Mouse (Mus musculus): ENCODE data around the gene Lpp. TPM values are rescaled to one million over a fixed set of nuclear protein-coding genes. Genes with fewer than 3 reads are reported as not detected.

Lpp gene
- total and polyA plus RNA-seq, 2 experiments from 2014 or later = 8.4 to 13.1 TPM

DNA sequence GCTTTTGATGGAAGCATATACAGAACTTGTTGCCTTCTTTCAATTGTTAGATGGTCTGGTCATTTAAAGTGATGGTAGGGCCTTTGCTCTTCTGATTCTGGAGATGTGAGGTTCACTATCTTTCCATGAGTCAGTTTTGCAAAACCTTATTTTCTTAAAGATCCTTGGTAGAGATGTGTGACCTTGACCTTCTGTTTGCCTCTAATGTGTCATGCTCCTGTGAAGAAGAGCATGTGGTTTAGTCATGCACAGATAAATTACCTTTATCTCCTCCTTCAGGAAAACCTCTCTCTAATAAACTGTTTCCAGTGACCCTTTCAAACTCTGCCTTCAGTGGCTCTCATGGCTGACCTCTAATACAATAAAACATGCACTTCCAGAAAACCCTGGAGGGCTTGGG is 356.5 kb downstream of the Lpp start:
- Histone ChIP-seq H3K4me2 (ENCODE audit: low read depth, low read length) (no peak overlapping the region), H3K27me3 (ENCODE audit: insufficient read depth, low read length) (no peaks in the 10 kb centered on the region), H3K9ac (replicated peaks; ENCODE audit: low read length) (no peak overlapping the region), H3K4me3 (ENCODE audit: low read length) (no peak overlapping the region), H3K4me1 (ENCODE audit: insufficient read depth, low read length) (no peaks in the 10 kb centered on the region), H3K9me3 (ENCODE audit: low read length) (no peaks in the 10 kb centered on the region), H3K27ac (no peak overlapping the region), H3K36me3 (ENCODE audit: insufficient read depth, low read length) (no peaks in the 10 kb centered on the region)
- no peak for TF ChIP-seq CTCF (IDR thresholded peaks at IDR 0.05; ENCODE audit: low read depth)
- ATAC-seq = no peak
- DNase-seq (ENCODE audit: low spot score) = no peak

DNA sequence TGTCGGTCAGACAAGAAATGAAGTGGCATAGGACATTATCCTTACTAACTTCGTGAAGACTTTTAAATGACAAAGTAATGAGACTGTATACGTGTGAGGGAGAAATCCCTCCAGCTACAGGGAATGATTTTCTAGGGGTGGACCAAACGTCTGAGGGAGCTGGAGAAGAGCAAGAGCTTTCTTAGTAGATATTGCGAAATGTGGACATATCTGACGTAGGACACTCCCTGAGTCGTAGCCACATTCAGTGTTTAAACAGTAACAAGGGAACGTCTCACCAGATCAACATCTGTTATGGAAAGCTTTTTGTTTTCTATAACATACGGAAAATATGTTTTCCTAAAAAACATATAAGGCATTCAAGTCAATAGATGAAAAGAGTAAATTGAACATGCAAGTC is 362.8 kb downstream of the Lpp start:
- no peak overlapping the region for H3K4me2 ChIP-seq (ENCODE audit: low read depth, low read length)
- TF ChIP-seq CTCF (IDR thresholded peaks at IDR 0.05; ENCODE audit: low read depth) = no peak
- H3K4me3 ChIP-seq (ENCODE audit: low read length) = no peak overlapping the region
- no peak overlapping the region for H3K9ac ChIP-seq (replicated peaks; ENCODE audit: low read length)
- WGBS = 87% methylated on average over 9 of the region's 9 CpGs
- H3K36me3 ChIP-seq (ENCODE audit: insufficient read depth, low read length) = no peaks in the 10 kb centered on the region
- H3K4me1 ChIP-seq (ENCODE audit: insufficient read depth, low read length) = no peaks in the 10 kb centered on the region
- H3K9me3 ChIP-seq (ENCODE audit: low read length) = no peaks in the 10 kb centered on the region
- H3K27ac ChIP-seq = no peak overlapping the region
- ATAC-seq = no peak
- no peak for DNase-seq (ENCODE audit: low spot score)
- no peaks in the 10 kb centered on the region for H3K27me3 ChIP-seq (ENCODE audit: insufficient read depth, low read length)

DNA sequence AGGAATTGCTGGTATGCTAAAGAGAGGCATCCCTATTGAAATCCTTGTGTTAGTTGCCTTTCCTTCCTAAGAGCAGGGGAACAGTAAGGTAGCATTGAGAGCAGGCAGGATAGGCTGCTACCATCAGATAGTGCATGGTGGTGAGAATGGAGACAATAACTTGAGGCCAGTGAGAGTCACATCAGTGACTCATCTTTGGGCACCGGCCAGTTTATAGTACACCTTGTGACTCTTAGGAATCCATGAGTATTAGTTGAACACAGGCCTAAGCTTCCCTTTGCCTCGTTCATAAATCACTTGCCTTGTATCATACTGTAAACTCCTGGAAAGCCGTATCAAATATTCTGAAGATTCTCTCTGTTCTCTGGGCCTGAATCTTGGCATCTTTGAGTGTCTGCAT is 372.7 kb downstream of the Lpp start:
- no peaks in the 10 kb centered on the region for H3K9me3 ChIP-seq (ENCODE audit: low read length)
- H3K27ac ChIP-seq = no peak overlapping the region
- TF ChIP-seq CTCF (IDR thresholded peaks at IDR 0.05; ENCODE audit: low read depth) = no peak
- H3K9ac ChIP-seq (replicated peaks; ENCODE audit: low read length) = no peak overlapping the region
- H3K4me1 ChIP-seq (ENCODE audit: insufficient read depth, low read length) = no peaks in the 10 kb centered on the region
- no peak overlapping the region for H3K4me2 ChIP-seq (ENCODE audit: low read depth, low read length)
- H3K4me3 ChIP-seq (ENCODE audit: low read length) = no peak overlapping the region
- no peaks in the 10 kb centered on the region for H3K36me3 ChIP-seq (ENCODE audit: insufficient read depth, low read length)
- ATAC-seq (no peak), DNase-seq (ENCODE audit: low spot score) (no peak)
- WGBS = 90% methylated on average over 3 of the region's 3 CpGs
- no peaks in the 10 kb centered on the region for H3K27me3 ChIP-seq (ENCODE audit: insufficient read depth, low read length)

DNA sequence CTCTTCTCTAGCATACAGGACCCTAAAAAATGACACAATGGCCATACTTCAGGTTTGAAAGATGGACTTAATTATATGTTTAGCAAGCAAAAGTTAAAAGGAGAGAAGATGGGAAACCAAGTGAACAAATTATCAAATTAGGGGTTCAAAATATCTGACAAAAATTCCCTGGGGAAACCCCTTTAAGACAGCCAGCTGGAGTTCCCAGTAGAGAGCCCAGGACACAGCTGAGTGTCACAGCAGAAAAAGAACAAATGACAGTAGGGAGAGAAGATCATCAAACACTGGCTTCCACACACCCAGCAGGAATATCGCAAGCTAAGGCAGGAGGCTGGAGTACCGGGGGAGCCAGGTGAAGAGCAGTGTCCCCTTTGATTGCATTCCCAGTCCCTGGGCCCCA is 373.3 kb downstream of the Lpp start:
- H3K9me3 ChIP-seq (ENCODE audit: low read length) = no peaks in the 10 kb centered on the region
- 80% methylated on average over 2 of the region's 2 CpGs for WGBS
- no peak for TF ChIP-seq CTCF (IDR thresholded peaks at IDR 0.05; ENCODE audit: low read depth)
- no peaks in the 10 kb centered on the region for H3K4me1 ChIP-seq (ENCODE audit: insufficient read depth, low read length)
- no peak overlapping the region for H3K4me3 ChIP-seq (ENCODE audit: low read length)
- H3K9ac ChIP-seq (replicated peaks; ENCODE audit: low read length) = no peak overlapping the region
- H3K4me2 ChIP-seq (ENCODE audit: low read depth, low read length) = no peak overlapping the region
- no peak overlapping the region for H3K27ac ChIP-seq
- no peaks in the 10 kb centered on the region for H3K36me3 ChIP-seq (ENCODE audit: insufficient read depth, low read length)
- ATAC-seq (no peak), DNase-seq (ENCODE audit: low spot score) (no peak)
- no peaks in the 10 kb centered on the region for H3K27me3 ChIP-seq (ENCODE audit: insufficient read depth, low read length)

DNA sequence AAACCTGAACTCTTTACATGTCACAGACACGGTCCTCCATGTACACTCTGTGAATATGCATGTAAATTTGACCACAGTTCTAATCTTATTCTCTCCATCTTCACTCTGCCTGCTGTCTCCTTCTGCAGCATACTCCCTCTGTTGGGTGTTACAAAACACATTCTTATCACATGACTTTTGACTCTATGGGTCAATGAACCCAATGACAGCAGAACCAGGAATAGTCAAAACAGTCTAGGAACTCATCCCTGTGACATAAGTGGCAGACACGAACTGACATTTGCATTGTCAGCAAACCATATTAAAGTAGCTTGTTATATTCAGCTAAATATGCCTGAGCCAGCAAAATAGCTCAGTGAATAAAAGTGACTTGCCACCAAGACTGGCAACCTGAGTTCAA is 383.7 kb downstream of the Lpp start:
- no peak for TF ChIP-seq CTCF (IDR thresholded peaks at IDR 0.05; ENCODE audit: low read depth)
- Histone ChIP-seq H3K4me1 (ENCODE audit: insufficient read depth, low read length) (0 out of 2 replicates have a peak, but pooled peaks cover 5% of the 10 kb centered on the region), H3K36me3 (ENCODE audit: insufficient read depth, low read length) (no peaks in the 10 kb centered on the region), H3K27ac (no peak overlapping the region), H3K4me2 (ENCODE audit: low read depth, low read length) (no peak overlapping the region), H3K27me3 (ENCODE audit: insufficient read depth, low read length) (no peaks in the 10 kb centered on the region), H3K4me3 (ENCODE audit: low read length) (no peak overlapping the region), H3K9me3 (ENCODE audit: low read length) (no peaks in the 10 kb centered on the region), H3K9ac (replicated peaks; ENCODE audit: low read length) (no peak overlapping the region)
- ATAC-seq (no peak), DNase-seq (ENCODE audit: low spot score) (no peak)
- 91% methylated on average over 2 of the region's 2 CpGs for WGBS

DNA sequence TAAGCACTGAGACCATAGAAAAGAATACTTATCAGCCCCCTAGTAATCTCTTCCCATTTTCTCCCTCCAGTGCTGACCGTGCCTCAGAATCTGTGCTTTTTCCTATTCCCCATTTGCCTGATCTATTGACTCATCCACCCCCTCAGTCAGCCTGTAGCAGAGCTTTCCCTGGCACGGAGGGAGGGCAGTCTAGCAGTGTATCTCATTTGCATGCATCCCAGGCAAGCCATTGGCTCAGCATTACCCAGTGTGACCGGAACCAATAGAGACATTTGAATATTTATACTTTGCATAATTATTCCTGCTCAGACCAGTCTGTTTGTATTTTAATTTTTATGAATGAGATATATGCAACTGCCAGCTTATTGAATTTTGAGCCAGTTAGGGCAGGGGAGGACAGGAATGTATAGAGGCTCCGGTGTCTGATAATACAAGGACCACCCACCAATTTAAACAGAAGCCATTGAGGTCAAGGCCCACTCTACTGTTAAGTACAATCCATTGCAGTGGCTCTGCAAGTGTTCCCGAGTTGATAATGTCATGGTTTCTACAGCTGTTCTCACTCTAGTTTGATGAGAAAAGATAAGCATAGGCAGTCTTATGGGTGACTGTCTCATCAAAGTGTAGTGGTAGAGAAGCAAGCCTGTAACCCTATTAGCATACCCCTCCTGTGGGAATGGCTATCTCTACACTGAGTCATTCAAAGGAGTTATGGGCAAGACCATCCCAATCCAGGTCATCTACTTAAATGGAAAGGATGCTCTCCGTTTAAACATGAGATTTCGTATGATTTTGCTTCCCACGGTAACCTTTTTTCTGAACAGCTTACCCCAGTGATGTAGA is 385.3 kb downstream of the Lpp start:
- TF ChIP-seq CTCF (IDR thresholded peaks at IDR 0.05; ENCODE audit: low read depth) = no peak
- Histone ChIP-seq H3K27me3 (ENCODE audit: insufficient read depth, low read length) (no peaks in the 10 kb centered on the region), H3K4me2 (ENCODE audit: low read depth, low read length) (no peak overlapping the region), H3K4me1 (ENCODE audit: insufficient read depth, low read length) (0 out of 2 replicates have a peak, but pooled peaks cover 5% of the 10 kb centered on the region), H3K9ac (replicated peaks; ENCODE audit: low read length) (no peak overlapping the region), H3K36me3 (ENCODE audit: insufficient read depth, low read length) (no peaks in the 10 kb centered on the region), H3K9me3 (ENCODE audit: low read length) (no peaks in the 10 kb centered on the region), H3K27ac (no peak overlapping the region), H3K4me3 (ENCODE audit: low read length) (no peak overlapping the region)
- ATAC-seq (peak; percentile 97), DNase-seq (ENCODE audit: low spot score) (peak; percentile 63)
- 55% methylated on average over 8 of the region's 8 CpGs for WGBS

DNA sequence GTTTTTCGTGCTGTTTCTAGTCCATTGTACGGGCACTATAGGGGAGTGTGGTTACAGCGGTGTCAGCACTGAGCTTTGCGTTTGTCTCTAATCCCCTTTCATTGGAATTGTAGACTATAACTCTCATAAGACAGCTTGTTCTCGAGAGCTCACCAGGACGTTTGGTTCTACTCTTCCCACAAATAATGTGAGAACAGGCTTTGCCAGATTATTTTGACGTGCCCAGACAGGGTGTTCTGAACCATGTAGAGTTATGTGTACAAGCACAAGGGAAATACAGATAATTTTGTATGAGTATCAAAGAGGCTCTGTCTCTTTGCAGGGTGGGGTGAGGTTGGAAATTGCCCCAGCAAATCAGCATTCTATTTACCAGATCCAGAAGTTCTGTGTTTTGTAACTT is 387.2 kb downstream of the Lpp start:
- 0 out of 2 replicates have a peak, but pooled peaks cover 5% of the 10 kb centered on the region for H3K4me1 ChIP-seq (ENCODE audit: insufficient read depth, low read length)
- WGBS = 71% methylated on average over 7 of the region's 7 CpGs
- no peak for DNase-seq (ENCODE audit: low spot score)
- no peak overlapping the region for H3K27ac ChIP-seq
- no peak for TF ChIP-seq CTCF (IDR thresholded peaks at IDR 0.05; ENCODE audit: low read depth)
- H3K9ac ChIP-seq (replicated peaks; ENCODE audit: low read length) = no peak overlapping the region
- ATAC-seq = no peak
- H3K36me3 ChIP-seq (ENCODE audit: insufficient read depth, low read length) = no peaks in the 10 kb centered on the region
- no peak overlapping the region for H3K4me3 ChIP-seq (ENCODE audit: low read length)
- no peaks in the 10 kb centered on the region for H3K27me3 ChIP-seq (ENCODE audit: insufficient read depth, low read length)
- no peaks in the 10 kb centered on the region for H3K9me3 ChIP-seq (ENCODE audit: low read length)
- no peak overlapping the region for H3K4me2 ChIP-seq (ENCODE audit: low read depth, low read length)

Data from hindbrain, postnatal 0 days (tissue).